Mouse (Mus musculus) stomach, postnatal 0 days (tissue): ENCODE measurements around the gene Ciz1. TPM values are rescaled to one million over a fixed set of nuclear protein-coding genes. Genes with fewer than 3 reads are reported as not detected.

Source experiments
- ATAC-seq: fragments of 200-750 bp; cut with Nextera tagmentation; 2 replicates; pipeline ENCODE4 v1.8.0; 2017; ENCODE audit not compliant: low FRiP score, low TSS enrichment
- DNase-seq: peaks from one replicate; pipeline ENCODE4 v3.0.0-alpha.2; 2016; ENCODE audit warnings: low spot score
- H3K27ac ChIP-seq: fragments of 300-500 bp; sonication (generic); replicated peaks from 2 replicates; pipeline ENCODE4 v1.5.1; 2014; ENCODE audit warnings: mild to moderate bottlenecking, control low read depth
- H3K27me3 ChIP-seq: fragments of 300-500 bp; sonication (generic); 2 replicates; pipeline ENCODE4 v1.6.1; 2014; ENCODE audit warnings: low read length; ENCODE audit not compliant: control insufficient read depth, insufficient read depth
- H3K36me3 ChIP-seq: fragments of 300-500 bp; sonication (generic); 2 replicates; pipeline ENCODE4 v1.6.1; 2014; ENCODE audit warnings: low read length, mixed read lengths; ENCODE audit not compliant: control insufficient read depth, insufficient read depth
- H3K4me1 ChIP-seq: fragments of 300-500 bp; sonication (generic); replicated peaks from 2 replicates; pipeline ENCODE4 v1.6.1; 2014; ENCODE audit warnings: antibody characterized with exemption; ENCODE audit not compliant: control insufficient read depth, insufficient read depth
- H3K4me2 ChIP-seq: fragments of 300-500 bp; sonication (generic); replicated peaks from 2 replicates; pipeline ENCODE4 v1.6.1; 2014; ENCODE audit warnings: low read depth, mild to moderate bottlenecking, control low read depth, moderate library complexity
- H3K4me3 ChIP-seq: fragments of 300-500 bp; sonication (generic); 2 replicates; pipeline ENCODE4 v1.5.1; 2014; ENCODE audit warnings: low read depth, low read length, control low read depth
- H3K9ac ChIP-seq: fragments of 300-500 bp; sonication (generic); 2 replicates; pipeline ENCODE4 v1.6.1; 2014; ENCODE audit warnings: mild to moderate bottlenecking, low read length, control low read depth, mixed read lengths
- H3K9me3 ChIP-seq: fragments of 300-500 bp; sonication (generic); 2 replicates; pipeline ENCODE4 v1.6.1; 2016; ENCODE audit warnings: low read length; ENCODE audit not compliant: control insufficient read depth
- CTCF ChIP-seq: IDR thresholded peaks from 2 replicates; pipeline ENCODE4 v1.5.1; 2016; ENCODE audit warnings: antibody characterized with exemption, low read depth, mild to moderate bottlenecking, moderate library complexity
- EP300 ChIP-seq: optimal IDR thresholded peaks from 2 replicates; pipeline ENCODE3; 2016; ENCODE audit warnings: antibody characterized with exemption
- WGBS: fragments of 180-500 bp; shearing (Covaris S2); extraction: QIAGEN DNeasy Blood & Tissue Kit; methylation state at CpG from one replicate; pipeline ENCODE4 v1.1.7; 2014; 5-methylcytosine and 5-hydroxymethylcytosine counted together
- polyA plus RNA-seq: library from polyadenylated mRNA; unstranded; fragments of >200 nt; fragmentation: Nextera tagmentation; extraction: Ambion mirVana; gene quantifications from 2 replicates; pipeline ENCODE4 v1.2.1, GENCODE M21; 2015

Ciz1 gene
- polyA plus RNA-seq, 1 experiment from 2014 or later: 14.0 TPM

- Histone ChIP-seq H3K36me3 (peaks cover 2% of the 10 kb centered on the region; the same call in 1 of the 2 replicates), H3K27me3 (no peaks in the 10 kb centered on the region), H3K27ac (peak overlapping the region; percentile 94), H3K4me2 (peak overlapping the region; percentile 79), H3K9me3 (no peaks in the 10 kb centered on the region), H3K9ac (peak overlapping the region; percentile 84), H3K4me3 (peak overlapping the region; percentile 66), H3K4me1 (0 out of 2 replicates have a peak, but pooled peaks cover 5% of the 10 kb centered on the region)
- TF ChIP-seq EP300 (no peak), CTCF (peak; percentile 93)
- peak; percentile 90 for ATAC-seq
- WGBS: under 1% methylated on average over 53 of the region's 53 CpGs
- peak; percentile 95 for DNase-seq
Measured at GRCm38 (mm10) chr2:32362817-32363340, 10.8 kb downstream of the Ciz1 start.

- no peaks in the 10 kb centered on the region for H3K27me3 ChIP-seq
- H3K4me3 ChIP-seq: peak overlapping the region; percentile 66
- no peaks in the 10 kb centered on the region for H3K9me3 ChIP-seq
- 0 out of 2 replicates have a peak, but pooled peaks cover 5% of the 10 kb centered on the region for H3K4me1 ChIP-seq
- no peak for TF ChIP-seq CTCF
- TF ChIP-seq EP300: no peak
- peaks cover 2% of the 10 kb centered on the region; the same call in 1 of the 2 replicates for H3K36me3 ChIP-seq
- H3K27ac ChIP-seq: peak overlapping the region; percentile 94
- WGBS: 6% methylated on average over 19 of the region's 19 CpGs
- peak overlapping the region; percentile 79 for H3K4me2 ChIP-seq
- H3K9ac ChIP-seq: peak overlapping the region; percentile 84
- DNase-seq: no peak
- peak; percentile 34 for ATAC-seq
Measured at GRCm38 (mm10) chr2:32363376-32364106, 11.4 kb downstream of the Ciz1 start.

DNA sequence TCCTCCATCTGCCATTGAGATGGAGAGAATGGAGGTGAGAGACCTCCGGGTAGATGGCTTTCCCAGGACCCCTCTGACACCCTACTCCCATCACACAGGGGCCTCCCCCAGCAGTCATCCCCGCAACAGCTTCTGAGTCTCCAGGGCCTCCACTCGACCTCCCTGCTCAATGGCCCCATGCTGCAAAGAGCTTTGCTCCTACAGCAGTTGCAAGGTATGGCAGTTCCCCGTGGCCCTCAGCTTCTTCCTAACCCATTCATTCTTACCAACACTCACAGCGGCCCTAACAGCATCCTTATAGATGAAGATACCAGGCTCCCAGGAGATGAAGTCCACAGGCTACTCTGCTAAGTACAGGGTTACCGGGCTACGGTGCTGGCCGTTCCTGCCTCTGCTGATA lies 12.0 kb downstream of the Ciz1 start:
- 84% methylated on average over 8 of the region's 8 CpGs for WGBS
- ATAC-seq (no peak), DNase-seq (no peak)
- Histone ChIP-seq H3K27me3 (no peaks in the 10 kb centered on the region), H3K9ac (peak overlapping the region; percentile 84; the same call in 1 of the 2 replicates), H3K4me1 (0 out of 2 replicates have a peak, but pooled peaks cover 5% of the 10 kb centered on the region), H3K9me3 (no peaks in the 10 kb centered on the region), H3K4me2 (peak overlapping the region; percentile 79), H3K27ac (no peak overlapping the region), H3K4me3 (peak overlapping the region; percentile 66; the same call in 1 of the 2 replicates), H3K36me3 (peaks cover 2% of the 10 kb centered on the region; the same call in 1 of the 2 replicates)
- TF ChIP-seq CTCF (no peak), EP300 (no peak)

GRCm38 (mm10) chr2:32367315-32367714 lies 15.2 kb downstream of the Ciz1 start:
- TF ChIP-seq CTCF (no peak), EP300 (no peak)
- H3K27me3 ChIP-seq: no peaks in the 10 kb centered on the region
- no peak overlapping the region for H3K4me2 ChIP-seq
- no peak overlapping the region for H3K27ac ChIP-seq
- H3K36me3 ChIP-seq: peaks cover 12% of the 10 kb centered on the region; the same call in 1 of the 2 replicates
- no peaks in the 10 kb centered on the region for H3K9me3 ChIP-seq
- no peak for ATAC-seq
- 95% methylated on average over 5 of the region's 5 CpGs for WGBS
- 0 out of 2 replicates have a peak, but pooled peaks cover 5% of the 10 kb centered on the region for H3K4me1 ChIP-seq
- no peak overlapping the region for H3K4me3 ChIP-seq
- no peak overlapping the region for H3K9ac ChIP-seq
- DNase-seq: no peak

- TF ChIP-seq EP300 (no peak), CTCF (no peak)
- Histone ChIP-seq H3K27ac (no peak overlapping the region), H3K36me3 (peaks cover 41% of the 10 kb centered on the region), H3K4me1 (no peaks in the 10 kb centered on the region), H3K27me3 (no peaks in the 10 kb centered on the region), H3K9ac (no peak overlapping the region), H3K4me3 (no peak overlapping the region), H3K9me3 (no peaks in the 10 kb centered on the region), H3K4me2 (no peak overlapping the region)
- no peak for ATAC-seq
- DNase-seq: no peak
- WGBS: 90% methylated on average over 10 of the region's 10 CpGs
Measured at GRCm38 (mm10) chr2:32374191-32374590, 22.1 kb downstream of the Ciz1 start.

GRCm38 (mm10) chr2:32375317-32375940 lies 23.3 kb downstream of the Ciz1 start:
- Histone ChIP-seq H3K27me3 (no peaks in the 10 kb centered on the region), H3K9ac (no peak overlapping the region), H3K4me1 (no peaks in the 10 kb centered on the region), H3K27ac (no peak overlapping the region), H3K4me2 (no peak overlapping the region), H3K9me3 (no peaks in the 10 kb centered on the region), H3K4me3 (no peak overlapping the region), H3K36me3 (peaks cover 43% of the 10 kb centered on the region)
- DNase-seq: no peak
- ATAC-seq: no peak
- 89% methylated on average over 13 of the region's 13 CpGs for WGBS
- no peak for TF ChIP-seq EP300
- no peak for TF ChIP-seq CTCF
